Comparison of ENCODE assay signal across 18 mouse cellular contexts in genomic region chr12:3850731-3851130, GRCm38 (mm10). TPM values are rescaled to one million over a fixed set of nuclear protein-coding genes. Genes with fewer than 3 reads are reported as not detected.
DNase-seq lines count a peak whose midpoint lies in the region; ATAC-seq and TF ChIP-seq lines count a peak whose summit lies in the region.
"Had no signal": no experiment of that assay in that cellular context is flagged by ENCODE, and none has a peak within 500 bp of the region (broad histone marks: within the 10 kb centered on the region; RNA-seq: fewer than 3 reads in every experiment).

No protein-coding gene starts in this region.

- no peak overlapping the region for H3K9ac ChIP-seq in kidney, embryonic 14.5 days (ENCODE audit: low read depth, low read length)
- H3K9ac ChIP-seq in limb, embryonic 11.5 days (ENCODE audit: low read length): no peak overlapping the region
- H3K9ac ChIP-seq: intestine, embryonic 15.5 days; lung, embryonic 15.5 days; stomach, embryonic 15.5 days had no signal

- H3K27ac ChIP-seq in kidney, embryonic 14.5 days (ENCODE audit: low read depth, low read length): peak overlapping the region; percentile 24; the same call in 1 of the 2 replicates
- H3K27ac ChIP-seq in limb, embryonic 11.5 days (replicated peaks; ENCODE audit: low read depth, low read length): peak overlapping the region; percentile 52; the same call in 1 of the 2 replicates
- no peak overlapping the region for H3K27ac ChIP-seq in left cerebral cortex, adult 2 months
- H3K27ac ChIP-seq: lung, embryonic 15.5 days had no signal

- intact Hi-C loops in left cerebral cortex, adult 2 months (cut with DNase I): no loop called here

- WGBS in kidney, embryonic 14.5 days: 15% methylated on average over 6 of the region's 6 CpGs
- WGBS in limb, embryonic 11.5 days: 12% methylated on average over 6 of the region's 6 CpGs

- H3K9me3 ChIP-seq in kidney, embryonic 14.5 days (ENCODE audit: control insufficient read depth, low read length): no peaks in the 10 kb centered on the region
- no peaks in the 10 kb centered on the region for H3K9me3 ChIP-seq in limb, embryonic 11.5 days (ENCODE audit: control insufficient read depth, low read length)
- H3K9me3 ChIP-seq: heart, embryonic 10.5 days; intestine, embryonic 15.5 days; lung, embryonic 15.5 days; stomach, embryonic 15.5 days had no signal

- no peak for DNase-seq in kidney, adult 11 months
- DNase-seq in embryo, embryonic 10.5 days (ENCODE audit: low spot score): peak; percentile 88
- DNase-seq in embryo, embryonic 9.5 days (ENCODE audit: extremely low spot score): peak; percentile 78
- DNase-seq in limb, embryonic 11.5 days (ENCODE audit: low spot score): peak; percentile 62
- DNase-seq in left cerebral cortex, adult 2 months (ENCODE audit: extremely low spot score in 1 of 2, low spot score in 2 of 2): no peak
- no peak for DNase-seq in layer of hippocampus, postnatal 10 days (ENCODE audit: low spot score in 2 of 2)
- DNase-seq: adrenal gland, postnatal 36 days; cerebellum, adult 8-10 months; gastrocnemius, postnatal 36 days; kidney, postnatal 36 days; midbrain, embryonic 14.5 days; right cerebral cortex, postnatal 14 days had no signal

- H3K4me3 ChIP-seq in kidney, embryonic 14.5 days (ENCODE audit: low read length): no peak overlapping the region
- no peak overlapping the region for H3K4me3 ChIP-seq in limb, embryonic 11.5 days (ENCODE audit: low read depth, low read length)
- H3K4me3 ChIP-seq in left cerebral cortex, adult 2 months: no peak overlapping the region
- H3K4me3 ChIP-seq: heart, embryonic 10.5 days; intestine, embryonic 15.5 days; lung, embryonic 15.5 days; stomach, embryonic 15.5 days had no signal

- no peaks in the 10 kb centered on the region for H3K27me3 ChIP-seq in kidney, embryonic 14.5 days (ENCODE audit: control insufficient read depth, insufficient read depth, low read length)
- no peaks in the 10 kb centered on the region for H3K27me3 ChIP-seq in limb, embryonic 11.5 days (ENCODE audit: control insufficient read depth, insufficient read depth, low read length)
- H3K27me3 ChIP-seq: intestine, embryonic 15.5 days; lung, embryonic 15.5 days; stomach, embryonic 15.5 days had no signal

- TF ChIP-seq CTCF in left cerebral cortex, adult 2 months (IDR thresholded peaks at IDR 0.05): no peak

- H3K36me3 ChIP-seq in kidney, embryonic 14.5 days (ENCODE audit: control insufficient read depth, insufficient read depth, low read length): peaks cover 48% of the 10 kb centered on the region
- peaks cover 3% of the 10 kb centered on the region; the same call in 1 of the 2 replicates for H3K36me3 ChIP-seq in limb, embryonic 11.5 days (ENCODE audit: control insufficient read depth, insufficient read depth, low read length)

- peaks cover 28% of the 10 kb centered on the region for H3K4me1 ChIP-seq in kidney, embryonic 14.5 days (ENCODE audit: control insufficient read depth, insufficient read depth, low read length)
- peaks cover 24% of the 10 kb centered on the region for H3K4me1 ChIP-seq in limb, embryonic 11.5 days (ENCODE audit: control insufficient read depth, insufficient read depth, low read length)

- peak; percentile 53; the same call in 1 of the 2 replicates for ATAC-seq in kidney, embryonic 14.5 days (ENCODE audit: low FRiP score, low TSS enrichment)
- ATAC-seq in limb, embryonic 11.5 days (ENCODE audit: insufficient number of reproducible peaks, low FRiP score, low TSS enrichment, low read depth): no peak

- H3K4me2 ChIP-seq in kidney, embryonic 14.5 days (replicated peaks; ENCODE audit: low read depth, low read length): no peak overlapping the region
- no peak overlapping the region for H3K4me2 ChIP-seq in limb, embryonic 11.5 days (ENCODE audit: low read depth, severe bottlenecking)
- H3K4me2 ChIP-seq: intestine, embryonic 15.5 days; liver, embryonic 11.5 days; lung, embryonic 15.5 days; stomach, embryonic 15.5 days had no signal

RNA-seq across cellular contexts. Expression of gene Dnmt3a, which starts 44.9 kb away (rescaled TPM):
- 59.9 and 87.9 TPM in 2 replicates for polyA plus RNA-seq in kidney, embryonic 14.5 days (2014; fragmentation: Nextera tagmentation; extraction: Ambion mirVana)
- polyA plus RNA-seq in limb, embryonic 11.5 days (2014; fragmentation: Nextera tagmentation; extraction: Ambion mirVana): 158 and 179 TPM in 2 replicates
- total RNA-seq in left cerebral cortex, adult 2 months (2021): 100 to 1,000 TPM in 1 of 2 experiments, 10 to 100 TPM in 1; 99.8 to 116 TPM
- total RNA-seq in layer of hippocampus, postnatal 10 days (2021): 100 to 1,000 TPM; 288 to 295 TPM

Comparison
In these comparisons a context has a peak if more than half of its experiments do, and no peak if none do; other contexts are left out.
1. DNase-seq: peak in embryo, embryonic 10.5 days (single experiment), embryo, embryonic 9.5 days (single experiment) and limb, embryonic 11.5 days (single experiment); none in kidney, adult 11 months (single experiment), left cerebral cortex, adult 2 months (0 of 2) and layer of hippocampus, postnatal 10 days (0 of 2).